Mouse (Mus musculus) midbrain, embryonic 16.5 days (tissue): ENCODE data around the gene Spsb4. TPM values are rescaled to one million over a fixed set of nuclear protein-coding genes. Genes with fewer than 3 reads are reported as not detected.

ENCODE experiments used
- ATAC-seq: fragments of 200-750 bp; cut with Nextera tagmentation; 2 replicates; pipeline ENCODE4 v1.8.0; 2017; ENCODE audit warnings: moderate TSS enrichment
- H3K27ac ChIP-seq: fragments of 300-500 bp; sonication (generic); 2 replicates; pipeline ENCODE4 v1.5.1; 2014; ENCODE audit warnings: mild to moderate bottlenecking, low read length, mixed read lengths
- H3K27me3 ChIP-seq: fragments of 300-500 bp; sonication (generic); 2 replicates; pipeline ENCODE4 v1.6.1; 2014; ENCODE audit warnings: low read depth, low read length, mixed read lengths; ENCODE audit not compliant: control insufficient read depth, insufficient read depth
- H3K36me3 ChIP-seq: fragments of 300-500 bp; sonication (generic); 2 replicates; pipeline ENCODE4 v1.6.1; 2014; ENCODE audit warnings: mild to moderate bottlenecking, low read length, moderate library complexity, mixed read lengths; ENCODE audit not compliant: control insufficient read depth, insufficient read depth
- H3K4me1 ChIP-seq: fragments of 300-500 bp; sonication (generic); 2 replicates; pipeline ENCODE4 v1.6.1; 2014; ENCODE audit warnings: mild to moderate bottlenecking, low read length, mixed read lengths; ENCODE audit not compliant: control insufficient read depth, insufficient read depth
- H3K4me2 ChIP-seq: fragments of 300-500 bp; sonication (generic); 2 replicates; pipeline ENCODE4 v1.6.1; 2014; ENCODE audit warnings: mild to moderate bottlenecking, low read length, mixed read lengths
- H3K4me3 ChIP-seq: fragments of 300-500 bp; sonication (generic); 2 replicates; pipeline ENCODE4 v1.5.1; 2014; ENCODE audit warnings: low read depth, mild to moderate bottlenecking, low read length, moderate library complexity, mixed read lengths
- H3K9ac ChIP-seq: fragments of 300-500 bp; sonication (generic); 2 replicates; pipeline ENCODE4 v1.6.1; 2014; ENCODE audit warnings: low read depth, low read length, mixed read lengths
- H3K9me3 ChIP-seq: fragments of 300-500 bp; sonication (generic); replicated peaks from 2 replicates; pipeline ENCODE4 v1.6.1; 2014; ENCODE audit warnings: mild to moderate bottlenecking, low read length, mixed read lengths; ENCODE audit not compliant: control insufficient read depth, poor library complexity, severe bottlenecking
- WGBS: fragments of 180-500 bp; shearing (Covaris S2); extraction: QIAGEN DNeasy Blood & Tissue Kit; methylation state at CpG from one replicate; pipeline ENCODE4 v1.1.7; 2014; 5-methylcytosine and 5-hydroxymethylcytosine counted together
- polyA plus RNA-seq: library from polyadenylated mRNA; unstranded; fragments of >200 nt; fragmentation: Nextera tagmentation; extraction: Ambion mirVana; gene quantifications from 2 replicates; pipeline ENCODE4 v1.2.1, GENCODE M21; 2015

Gene Spsb4
- polyA plus RNA-seq: 23.5 and 28.3 TPM in 2 replicates

- peaks cover 29% of the 10 kb centered on the region for H3K4me1 ChIP-seq
- no peaks in the 10 kb centered on the region for H3K36me3 ChIP-seq
- under 1% methylated on average over 44 of the region's 47 CpGs for WGBS
- H3K9me3 ChIP-seq: no peaks in the 10 kb centered on the region
- no peaks in the 10 kb centered on the region for H3K27me3 ChIP-seq
- peak within 1 kb of the TSS; percentile 84 for H3K4me2 ChIP-seq
- ATAC-seq: peak; percentile 88
- H3K4me3 ChIP-seq: peak within 1 kb of the TSS; percentile 76
- peak within 1 kb of the TSS; percentile 97 for H3K9ac ChIP-seq
- H3K27ac ChIP-seq: peak within 1 kb of the TSS; percentile 96
Observed at GRCm38 (mm10) chr9:97018677-97019147, at the start of gene Spsb4. Gene Spsb4 (minus strand): TSS chr9:97018843.

- no peak for ATAC-seq
- Histone ChIP-seq H3K4me1 (peaks cover 4% of the 10 kb centered on the region; the same call in 1 of the 2 replicates), H3K4me3 (no peak overlapping the region), H3K4me2 (no peak overlapping the region), H3K9ac (no peak overlapping the region), H3K27ac (no peak overlapping the region), H3K9me3 (no peaks in the 10 kb centered on the region), H3K27me3 (no peaks in the 10 kb centered on the region), H3K36me3 (no peaks in the 10 kb centered on the region)
- WGBS: 79% methylated on average over 6 of the region's 6 CpGs
Observed at GRCm38 (mm10) chr9:97067761-97068160, 49.1 kb upstream of the Spsb4 start.

GRCm38 (mm10) chr9:97065885-97066284 lies 47.2 kb upstream of the Spsb4 start:
- 55% methylated on average over 4 of the region's 4 CpGs for WGBS
- Histone ChIP-seq H3K4me1 (peaks cover 4% of the 10 kb centered on the region; the same call in 1 of the 2 replicates), H3K9ac (no peak overlapping the region), H3K27ac (no peak overlapping the region), H3K4me2 (no peak overlapping the region), H3K9me3 (no peaks in the 10 kb centered on the region), H3K4me3 (no peak overlapping the region), H3K36me3 (no peaks in the 10 kb centered on the region), H3K27me3 (no peaks in the 10 kb centered on the region)
- no peak for ATAC-seq

GRCm38 (mm10) chr9:97065216-97065615 lies 46.6 kb upstream of the Spsb4 start:
- Histone ChIP-seq H3K4me1 (peaks cover 4% of the 10 kb centered on the region; the same call in 1 of the 2 replicates), H3K27ac (no peak overlapping the region)
- WGBS: 54% methylated on average over 5 of the region's 5 CpGs

GRCm38 (mm10) chr9:97064161-97064560 lies 45.5 kb upstream of the Spsb4 start:
- no peaks in the 10 kb centered on the region for H3K27me3 ChIP-seq
- no peak for ATAC-seq
- peaks cover 4% of the 10 kb centered on the region; the same call in 1 of the 2 replicates for H3K4me1 ChIP-seq
- no peak overlapping the region for H3K27ac ChIP-seq
- H3K9ac ChIP-seq: no peak overlapping the region
- no peak overlapping the region for H3K4me3 ChIP-seq
- WGBS: 97% methylated on average over 1 of the region's 1 CpGs
- H3K4me2 ChIP-seq: no peak overlapping the region
- no peaks in the 10 kb centered on the region for H3K36me3 ChIP-seq
- H3K9me3 ChIP-seq: no peaks in the 10 kb centered on the region

More at GRCm38 (mm10) chr9:97065216-97065615, 46.6 kb upstream of the Spsb4 start:
- no peak overlapping the region for H3K4me2 ChIP-seq
- no peak overlapping the region for H3K9ac ChIP-seq
- no peaks in the 10 kb centered on the region for H3K9me3 ChIP-seq
- H3K27me3 ChIP-seq: no peaks in the 10 kb centered on the region
- ATAC-seq: no peak
- H3K36me3 ChIP-seq: no peaks in the 10 kb centered on the region
- H3K4me3 ChIP-seq: no peak overlapping the region

- Histone ChIP-seq H3K27me3 (no peaks in the 10 kb centered on the region), H3K9ac (no peak overlapping the region), H3K4me3 (no peak overlapping the region), H3K9me3 (no peaks in the 10 kb centered on the region), H3K4me1 (peaks cover 4% of the 10 kb centered on the region; the same call in 1 of the 2 replicates), H3K36me3 (no peaks in the 10 kb centered on the region), H3K27ac (no peak overlapping the region), H3K4me2 (no peak overlapping the region)
- 95% methylated on average over 9 of the region's 9 CpGs for WGBS
- no peak for ATAC-seq
Observed at GRCm38 (mm10) chr9:97061696-97062095, 43.1 kb upstream of the Spsb4 start.

GRCm38 (mm10) chr9:97056541-97057338 lies 38.1 kb upstream of the Spsb4 start:
- no peak overlapping the region for H3K27ac ChIP-seq
- H3K4me3 ChIP-seq: no peak overlapping the region
- H3K27me3 ChIP-seq: no peaks in the 10 kb centered on the region
- no peaks in the 10 kb centered on the region for H3K36me3 ChIP-seq
- no peaks in the 10 kb centered on the region for H3K4me1 ChIP-seq
- no peak for ATAC-seq
- 54% methylated on average over 18 of the region's 18 CpGs for whole genome bisulfite sequencing
- H3K9me3 ChIP-seq: no peaks in the 10 kb centered on the region
- H3K9ac ChIP-seq: no peak overlapping the region
- H3K4me2 ChIP-seq: peak overlapping the region; percentile 10

GRCm38 (mm10) chr9:97055906-97056305 lies 37.3 kb upstream of the Spsb4 start:
- no peak for ATAC-seq

GRCm38 (mm10) chr9:97051176-97051575 lies 32.5 kb upstream of the Spsb4 start:
- H3K4me3 ChIP-seq: no peak overlapping the region
- no peaks in the 10 kb centered on the region for H3K9me3 ChIP-seq
- no peaks in the 10 kb centered on the region for H3K27me3 ChIP-seq
- WGBS: 10% methylated on average over 8 of the region's 8 CpGs
- H3K36me3 ChIP-seq: no peaks in the 10 kb centered on the region
- no peak overlapping the region for H3K27ac ChIP-seq
- H3K9ac ChIP-seq: 0 out of 2 replicates have a peak overlapping the region, but pooled peaks have one; percentile 14
- no peak overlapping the region for H3K4me2 ChIP-seq
- ATAC-seq: peak; percentile 68
- peaks cover 4% of the 10 kb centered on the region; the same call in 1 of the 2 replicates for H3K4me1 ChIP-seq

More at GRCm38 (mm10) chr9:97055906-97056305, 37.3 kb upstream of the Spsb4 start:
- no peaks in the 10 kb centered on the region for H3K27me3 ChIP-seq
- H3K9ac ChIP-seq: no peak overlapping the region
- no peaks in the 10 kb centered on the region for H3K9me3 ChIP-seq
- H3K27ac ChIP-seq: no peak overlapping the region
- no peaks in the 10 kb centered on the region for H3K36me3 ChIP-seq
- H3K4me1 ChIP-seq: peaks cover 4% of the 10 kb centered on the region; the same call in 1 of the 2 replicates
- H3K4me3 ChIP-seq: no peak overlapping the region
- 42% methylated on average over 14 of the region's 14 CpGs for WGBS
- no peak overlapping the region for H3K4me2 ChIP-seq
